Mouse (Mus musculus) ES-Bruce4 (cell line): ENCODE results near the gene Plk1. TPM values are rescaled to one million over a fixed set of nuclear protein-coding genes. Genes with fewer than 3 reads are reported as not detected.

Experiments used
- H3K27ac ChIP-seq: 2 replicates; pipeline ENCODE4 v1.5.1; 2012; ENCODE audit warnings: low read length, inconsistent platforms; ENCODE audit not compliant: insufficient read depth
- H3K27me3 ChIP-seq: 2 replicates; pipeline ENCODE4 v1.6.1; 2012; ENCODE audit warnings: mild to moderate bottlenecking, low read length, inconsistent platforms; ENCODE audit not compliant: control insufficient read depth, poor library complexity, insufficient read depth, severe bottlenecking
- H3K36me3 ChIP-seq: 2 replicates; pipeline ENCODE4 v1.6.1; 2012; ENCODE audit warnings: inconsistent platforms, mild to moderate bottlenecking, low read length, moderate library complexity; ENCODE audit not compliant: control insufficient read depth, poor library complexity, insufficient read depth, severe bottlenecking
- H3K4me1 ChIP-seq: one replicate; pipeline ENCODE4 v1.8.1; 2011; ENCODE audit warnings: low read length; ENCODE audit not compliant: control insufficient read depth, insufficient read depth
- H3K4me3 ChIP-seq: 2 replicates; pipeline ENCODE4 v1.5.1; 2011; ENCODE audit warnings: low read depth, mild to moderate bottlenecking, low read length
- H3K9ac ChIP-seq: 2 replicates; pipeline ENCODE4 v1.6.1; 2012; ENCODE audit warnings: low read depth, mild to moderate bottlenecking, inconsistent platforms; ENCODE audit not compliant: poor library complexity, severe bottlenecking
- H3K9me3 ChIP-seq: replicated peaks from 2 replicates; pipeline ENCODE4 v1.6.1; 2012; ENCODE audit warnings: mild to moderate bottlenecking, low read length, inconsistent platforms; ENCODE audit not compliant: control insufficient read depth, poor library complexity, insufficient read depth, severe bottlenecking
- CTCF ChIP-seq: IDR thresholded peaks from one replicate; pipeline ENCODE4 v1.8.1; 2011; ENCODE audit warnings: low read depth, low read length
- EP300 ChIP-seq: IDR thresholded peaks from 2 replicates; pipeline ENCODE4 v1.6.1; 2011; ENCODE audit warnings: low read depth, low read length; ENCODE audit not compliant: insufficient read depth
- POLR2A ChIP-seq: IDR thresholded peaks from one replicate; pipeline ENCODE4 v1.8.1; 2011; ENCODE audit warnings: low read length; ENCODE audit not compliant: insufficient read depth
- polyA plus RNA-seq: library from polyadenylated mRNA; stranded (reverse); fragments of >200 nt; gene quantifications from 2 replicates; pipeline ENCODE4 v1.2.4, GENCODE M21; 2011; ENCODE audit warnings: low read depth; ENCODE audit not compliant: missing spikeins, insufficient read depth, insufficient read length

The Plk1 gene
- polyA plus RNA-seq, 1 experiment = 157 TPM

GRCm38 (mm10) chr7:122219315-122219801, 60.1 kb downstream of the Plk1 start, which contains the start of gene Chp2:
Gene Chp2 (plus strand): TSS chr7:122219496.
- H3K9ac ChIP-seq = no peak within 1 kb of the TSS
- H3K4me1 ChIP-seq = no peaks in the 10 kb centered on the region
- H3K4me3 ChIP-seq = no peak within 1 kb of the TSS
- no peaks in the 10 kb centered on the region for H3K36me3 ChIP-seq
- no peak for TF ChIP-seq EP300
- no peak for TF ChIP-seq CTCF
- no peak for TF ChIP-seq POLR2A
- H3K27me3 ChIP-seq = no peaks in the 10 kb centered on the region
- no peak within 1 kb of the TSS for H3K27ac ChIP-seq
- no peaks in the 10 kb centered on the region for H3K9me3 ChIP-seq

Other genes with a start within 250 kb of the Plk1 start
- 19.0 and 21.7 TPM in 2 replicates for gene Cog7, start 177.7 kb upstream of the Plk1 start, polyA plus RNA-seq
- gene Gga2, start 138.2 kb upstream of the Plk1 start, polyA plus RNA-seq = 123 and 125 TPM in 2 replicates
- gene Ubfd1, start 92.3 kb upstream of the Plk1 start, polyA plus RNA-seq = 73.6 and 75.4 TPM in 2 replicates
- gene Ears2, start 92.2 kb upstream of the Plk1 start, polyA plus RNA-seq = 12.4 and 12.5 TPM in 2 replicates
- gene Ndufab1, start 57.6 kb upstream of the Plk1 start, polyA plus RNA-seq = 262 and 271 TPM in 2 replicates
- 32.0 and 32.6 TPM in 2 replicates for gene Palb2, start 26.5 kb upstream of the Plk1 start, polyA plus RNA-seq
- 56.5 and 62.4 TPM in 2 replicates for gene Dctn5, start 26.4 kb upstream of the Plk1 start, polyA plus RNA-seq
- gene Ern2, start 26.8 kb downstream of the Plk1 start, polyA plus RNA-seq = not detected in 2 replicates
- not detected in 2 replicates for gene Chp2, start 60.1 kb downstream of the Plk1 start, polyA plus RNA-seq
- 1.4 and 2.3 TPM in 2 replicates for gene Prkcb, start 129.3 kb downstream of the Plk1 start, polyA plus RNA-seq